Mouse (Mus musculus): ENCODE data around the gene Cmah. TPM values are rescaled to one million over a fixed set of nuclear protein-coding genes. Genes with fewer than 3 reads are reported as not detected.

Cmah gene
- polyA plus RNA-seq, 1 experiment = 7.5 TPM

- H3K4me3 ChIP-seq (ENCODE audit: insufficient read depth, low read length) = 0 out of 2 replicates have a peak overlapping the region, but pooled peaks have one; percentile 23
- H3K27ac ChIP-seq (ENCODE audit: insufficient read depth, low read depth, low read length) = no peak overlapping the region
- peaks cover 3% of the 10 kb centered on the region for H3K4me1 ChIP-seq (ENCODE audit: control insufficient read depth, insufficient read depth, low read length)
- TF ChIP-seq POLR2A (IDR thresholded peaks at IDR 0.05; ENCODE audit: borderline replicate concordance, low read depth, low read length) (no peak), CTCF (IDR thresholded peaks at IDR 0.05; ENCODE audit: low read depth, low read length) (no peak)
Observed at GRCm38 (mm10) chr13:24501179-24501905, 174.1 kb downstream of the Cmah start.

DNA sequence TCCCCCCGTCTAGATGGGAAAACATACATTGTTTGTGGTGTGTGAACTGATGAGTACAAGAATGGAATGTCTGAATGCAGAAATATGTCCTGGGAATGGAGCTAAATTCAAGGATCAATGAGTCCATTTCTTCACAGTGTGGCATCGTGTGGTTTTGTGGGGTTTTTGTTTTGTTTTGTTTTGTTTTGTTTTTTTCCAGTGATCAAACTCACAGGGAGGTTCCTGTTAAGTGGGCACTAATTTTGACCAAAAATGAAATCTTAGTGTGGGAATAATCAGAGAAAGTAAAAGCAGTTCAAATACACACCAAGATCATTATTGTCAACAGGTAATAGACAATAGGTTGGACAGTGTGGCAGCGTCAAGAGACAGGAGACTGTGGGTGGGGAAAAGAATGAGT lies 174.7 kb downstream of the Cmah start:
- H3K4me1 ChIP-seq (ENCODE audit: control insufficient read depth, insufficient read depth, low read length) = peaks cover 3% of the 10 kb centered on the region
- H3K4me3 ChIP-seq (ENCODE audit: insufficient read depth, low read length) = no peak overlapping the region
- TF ChIP-seq POLR2A (IDR thresholded peaks at IDR 0.05; ENCODE audit: borderline replicate concordance, low read depth, low read length) (no peak), CTCF (IDR thresholded peaks at IDR 0.05; ENCODE audit: low read depth, low read length) (no peak)
- H3K27ac ChIP-seq (ENCODE audit: insufficient read depth, low read depth, low read length) = no peak overlapping the region

- TF ChIP-seq CTCF (IDR thresholded peaks at IDR 0.05; ENCODE audit: low read depth, low read length) = no peak
- no peak for TF ChIP-seq POLR2A (IDR thresholded peaks at IDR 0.05; ENCODE audit: borderline replicate concordance, low read depth, low read length)
- Histone ChIP-seq H3K27ac (ENCODE audit: insufficient read depth, low read depth, low read length) (no peak overlapping the region), H3K4me3 (ENCODE audit: insufficient read depth, low read length) (no peak overlapping the region), H3K4me1 (ENCODE audit: control insufficient read depth, insufficient read depth, low read length) (peaks cover 3% of the 10 kb centered on the region)
Observed at GRCm38 (mm10) chr13:24505812-24506211, 178.6 kb downstream of the Cmah start.

- TF ChIP-seq POLR2A (IDR thresholded peaks at IDR 0.05; ENCODE audit: borderline replicate concordance, low read depth, low read length) = no peak
- TF ChIP-seq CTCF (IDR thresholded peaks at IDR 0.05; ENCODE audit: low read depth, low read length) = no peak
- Histone ChIP-seq H3K4me3 (ENCODE audit: insufficient read depth, low read length) (no peak overlapping the region), H3K4me1 (ENCODE audit: control insufficient read depth, insufficient read depth, low read length) (no peaks in the 10 kb centered on the region), H3K27ac (ENCODE audit: insufficient read depth, low read depth, low read length) (no peak overlapping the region)
Observed at GRCm38 (mm10) chr13:24507156-24507555, 180.0 kb downstream of the Cmah start.

DNA sequence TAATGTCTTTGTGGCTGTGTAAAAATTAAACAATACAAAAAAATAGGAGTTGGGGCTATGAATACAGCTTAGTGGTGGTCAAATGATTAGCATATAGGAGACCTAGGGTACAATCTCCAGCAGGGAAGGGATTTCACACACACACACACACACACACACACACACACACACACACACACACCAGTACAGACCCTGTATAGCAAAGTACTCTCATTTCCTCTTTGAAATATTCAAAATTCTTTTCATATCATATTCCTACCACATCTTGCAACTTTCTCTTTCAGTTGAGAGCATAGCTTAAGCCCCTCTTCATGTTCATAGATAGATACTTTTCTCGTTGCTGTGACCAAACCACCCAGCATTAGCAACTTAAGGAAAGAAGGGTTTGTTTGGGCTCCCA lies 181.7 kb downstream of the Cmah start:
- H3K4me3 ChIP-seq (ENCODE audit: insufficient read depth, low read length) = no peak overlapping the region
- H3K27ac ChIP-seq (ENCODE audit: insufficient read depth, low read depth, low read length) = no peak overlapping the region
- no peaks in the 10 kb centered on the region for H3K4me1 ChIP-seq (ENCODE audit: control insufficient read depth, insufficient read depth, low read length)
- no peak for TF ChIP-seq POLR2A (IDR thresholded peaks at IDR 0.05; ENCODE audit: borderline replicate concordance, low read depth, low read length)
- TF ChIP-seq CTCF (IDR thresholded peaks at IDR 0.05; ENCODE audit: low read depth, low read length) = no peak

GRCm38 (mm10) chr13:24511367-24511766 lies 184.2 kb downstream of the Cmah start:
- no peak overlapping the region for H3K27ac ChIP-seq (ENCODE audit: insufficient read depth, low read depth, low read length)
- H3K4me1 ChIP-seq (ENCODE audit: control insufficient read depth, insufficient read depth, low read length) = peaks cover 4% of the 10 kb centered on the region
- TF ChIP-seq POLR2A (IDR thresholded peaks at IDR 0.05; ENCODE audit: borderline replicate concordance, low read depth, low read length) = no peak
- no peak for TF ChIP-seq CTCF (IDR thresholded peaks at IDR 0.05; ENCODE audit: low read depth, low read length)
- H3K4me3 ChIP-seq (ENCODE audit: insufficient read depth, low read length) = no peak overlapping the region

- Histone ChIP-seq H3K4me3 (ENCODE audit: insufficient read depth, low read length) (no peak overlapping the region), H3K4me1 (ENCODE audit: control insufficient read depth, insufficient read depth, low read length) (peaks cover 4% of the 10 kb centered on the region), H3K27ac (ENCODE audit: insufficient read depth, low read depth, low read length) (no peak overlapping the region)
- TF ChIP-seq POLR2A (IDR thresholded peaks at IDR 0.05; ENCODE audit: borderline replicate concordance, low read depth, low read length) (no peak), CTCF (IDR thresholded peaks at IDR 0.05; ENCODE audit: low read depth, low read length) (no peak)
Observed at GRCm38 (mm10) chr13:24511932-24512520, 184.8 kb downstream of the Cmah start.

GRCm38 (mm10) chr13:24513717-24514116 lies 186.5 kb downstream of the Cmah start:
- Histone ChIP-seq H3K4me1 (ENCODE audit: control insufficient read depth, insufficient read depth, low read length) (peaks cover 4% of the 10 kb centered on the region), H3K4me3 (ENCODE audit: insufficient read depth, low read length) (no peak overlapping the region)

GRCm38 (mm10) chr13:24515101-24515675 lies 188.0 kb downstream of the Cmah start:
- no peak overlapping the region for H3K27ac ChIP-seq (ENCODE audit: insufficient read depth, low read depth, low read length)
- no peak overlapping the region for H3K4me3 ChIP-seq (ENCODE audit: insufficient read depth, low read length)

More at GRCm38 (mm10) chr13:24513717-24514116, 186.5 kb downstream of the Cmah start:
- H3K27ac ChIP-seq (ENCODE audit: insufficient read depth, low read depth, low read length) = no peak overlapping the region
- TF ChIP-seq CTCF (IDR thresholded peaks at IDR 0.05; ENCODE audit: low read depth, low read length) = no peak

GRCm38 (mm10) chr13:24517757-24518156 lies 190.6 kb downstream of the Cmah start:
- Histone ChIP-seq H3K4me1 (ENCODE audit: control insufficient read depth, insufficient read depth, low read length) (peaks cover 4% of the 10 kb centered on the region), H3K4me3 (ENCODE audit: insufficient read depth, low read length) (no peak overlapping the region), H3K27ac (ENCODE audit: insufficient read depth, low read depth, low read length) (no peak overlapping the region)
- TF ChIP-seq POLR2A (IDR thresholded peaks at IDR 0.05; ENCODE audit: borderline replicate concordance, low read depth, low read length) = no peak
- TF ChIP-seq CTCF (IDR thresholded peaks at IDR 0.05; ENCODE audit: low read depth, low read length) = no peak

More at GRCm38 (mm10) chr13:24515101-24515675, 188.0 kb downstream of the Cmah start:
- no peak for TF ChIP-seq POLR2A (IDR thresholded peaks at IDR 0.05; ENCODE audit: borderline replicate concordance, low read depth, low read length)
- no peak for TF ChIP-seq CTCF (IDR thresholded peaks at IDR 0.05; ENCODE audit: low read depth, low read length)
- H3K4me1 ChIP-seq (ENCODE audit: control insufficient read depth, insufficient read depth, low read length) = peaks cover 4% of the 10 kb centered on the region
